Mouse (Mus musculus): ENCODE data around the gene Slc23a2. TPM values are rescaled to one million over a fixed set of nuclear protein-coding genes. Genes with fewer than 3 reads are reported as not detected.

The Slc23a2 gene
- polyA plus RNA-seq, 1 experiment = 3.6 TPM

GRCm38 (mm10) chr2:132098365-132098764 is 46.5 kb downstream of the Slc23a2 start:
- Histone ChIP-seq H3K4me3 (ENCODE audit: control insufficient read depth, low read depth, low read length) (no peak overlapping the region), H3K36me3 (ENCODE audit: control insufficient read depth, insufficient read depth, low read length) (no peaks in the 10 kb centered on the region), H3K4me1 (ENCODE audit: control insufficient read depth, insufficient read depth, low read length) (peaks cover 8% of the 10 kb centered on the region), H3K27ac (ENCODE audit: control insufficient read depth, insufficient read depth, low read depth, low read length) (no peak overlapping the region), H3K27me3 (ENCODE audit: control insufficient read depth, insufficient read depth, low read length) (no peaks in the 10 kb centered on the region)
- no peak for TF ChIP-seq POLR2A (IDR thresholded peaks at IDR 0.05; ENCODE audit: control insufficient read depth, low read depth, low read length)

- H3K27ac ChIP-seq (ENCODE audit: control insufficient read depth, insufficient read depth, low read depth, low read length) = no peak overlapping the region
- H3K4me3 ChIP-seq (ENCODE audit: control insufficient read depth, low read depth, low read length) = no peak overlapping the region
- peaks cover 8% of the 10 kb centered on the region for H3K4me1 ChIP-seq (ENCODE audit: control insufficient read depth, insufficient read depth, low read length)
- H3K36me3 ChIP-seq (ENCODE audit: control insufficient read depth, insufficient read depth, low read length) = no peaks in the 10 kb centered on the region
- no peak for TF ChIP-seq CTCF (IDR thresholded peaks at IDR 0.05; ENCODE audit: control insufficient read depth, insufficient read depth, insufficient replicate concordance, low read depth, low read length)
- no peak for TF ChIP-seq POLR2A (IDR thresholded peaks at IDR 0.05; ENCODE audit: control insufficient read depth, low read depth, low read length)
- H3K27me3 ChIP-seq (ENCODE audit: control insufficient read depth, insufficient read depth, low read length) = no peaks in the 10 kb centered on the region
Measured at GRCm38 (mm10) chr2:132096582-132096981, 48.3 kb downstream of the Slc23a2 start.

- H3K36me3 ChIP-seq (ENCODE audit: control insufficient read depth, insufficient read depth, low read length) = no peaks in the 10 kb centered on the region
- no peak for TF ChIP-seq CTCF (IDR thresholded peaks at IDR 0.05; ENCODE audit: control insufficient read depth, insufficient read depth, insufficient replicate concordance, low read depth, low read length)
- H3K4me3 ChIP-seq (ENCODE audit: control insufficient read depth, low read depth, low read length) = no peak overlapping the region
- peaks cover 8% of the 10 kb centered on the region for H3K4me1 ChIP-seq (ENCODE audit: control insufficient read depth, insufficient read depth, low read length)
- no peak overlapping the region for H3K27ac ChIP-seq (ENCODE audit: control insufficient read depth, insufficient read depth, low read depth, low read length)
- no peaks in the 10 kb centered on the region for H3K27me3 ChIP-seq (ENCODE audit: control insufficient read depth, insufficient read depth, low read length)
Measured at GRCm38 (mm10) chr2:132095821-132096220, 49.1 kb downstream of the Slc23a2 start.

GRCm38 (mm10) chr2:132094441-132095230 is 50.3 kb downstream of the Slc23a2 start:
- no peak overlapping the region for H3K27ac ChIP-seq (ENCODE audit: control insufficient read depth, insufficient read depth, low read depth, low read length)
- peaks cover 8% of the 10 kb centered on the region for H3K4me1 ChIP-seq (ENCODE audit: control insufficient read depth, insufficient read depth, low read length)
- no peak for TF ChIP-seq CTCF (IDR thresholded peaks at IDR 0.05; ENCODE audit: control insufficient read depth, insufficient read depth, insufficient replicate concordance, low read depth, low read length)
- no peak for TF ChIP-seq POLR2A (IDR thresholded peaks at IDR 0.05; ENCODE audit: control insufficient read depth, low read depth, low read length)
- H3K36me3 ChIP-seq (ENCODE audit: control insufficient read depth, insufficient read depth, low read length) = no peaks in the 10 kb centered on the region
- no peak overlapping the region for H3K4me3 ChIP-seq (ENCODE audit: control insufficient read depth, low read depth, low read length)
- no peaks in the 10 kb centered on the region for H3K27me3 ChIP-seq (ENCODE audit: control insufficient read depth, insufficient read depth, low read length)

GRCm38 (mm10) chr2:132093739-132094138 is 51.2 kb downstream of the Slc23a2 start:
- H3K27ac ChIP-seq (ENCODE audit: control insufficient read depth, insufficient read depth, low read depth, low read length) = no peak overlapping the region

GRCm38 (mm10) chr2:132093298-132093697 is 51.6 kb downstream of the Slc23a2 start:
- no peaks in the 10 kb centered on the region for H3K36me3 ChIP-seq (ENCODE audit: control insufficient read depth, insufficient read depth, low read length)

More at GRCm38 (mm10) chr2:132093739-132094138, 51.2 kb downstream of the Slc23a2 start:
- peaks cover 8% of the 10 kb centered on the region for H3K4me1 ChIP-seq (ENCODE audit: control insufficient read depth, insufficient read depth, low read length)
- H3K36me3 ChIP-seq (ENCODE audit: control insufficient read depth, insufficient read depth, low read length) = no peaks in the 10 kb centered on the region
- H3K4me3 ChIP-seq (ENCODE audit: control insufficient read depth, low read depth, low read length) = no peak overlapping the region
- no peaks in the 10 kb centered on the region for H3K27me3 ChIP-seq (ENCODE audit: control insufficient read depth, insufficient read depth, low read length)
- TF ChIP-seq CTCF (IDR thresholded peaks at IDR 0.05; ENCODE audit: control insufficient read depth, insufficient read depth, insufficient replicate concordance, low read depth, low read length) (no peak), POLR2A (IDR thresholded peaks at IDR 0.05; ENCODE audit: control insufficient read depth, low read depth, low read length) (no peak)

GRCm38 (mm10) chr2:132092722-132093121 is 52.2 kb downstream of the Slc23a2 start:
- TF ChIP-seq CTCF (IDR thresholded peaks at IDR 0.05; ENCODE audit: control insufficient read depth, insufficient read depth, insufficient replicate concordance, low read depth, low read length) (no peak), POLR2A (IDR thresholded peaks at IDR 0.05; ENCODE audit: control insufficient read depth, low read depth, low read length) (no peak)
- Histone ChIP-seq H3K4me1 (ENCODE audit: control insufficient read depth, insufficient read depth, low read length) (peaks cover 8% of the 10 kb centered on the region), H3K36me3 (ENCODE audit: control insufficient read depth, insufficient read depth, low read length) (no peaks in the 10 kb centered on the region), H3K27me3 (ENCODE audit: control insufficient read depth, insufficient read depth, low read length) (no peaks in the 10 kb centered on the region), H3K4me3 (ENCODE audit: control insufficient read depth, low read depth, low read length) (no peak overlapping the region), H3K27ac (ENCODE audit: control insufficient read depth, insufficient read depth, low read depth, low read length) (no peak overlapping the region)

More at GRCm38 (mm10) chr2:132093298-132093697, 51.6 kb downstream of the Slc23a2 start:
- no peaks in the 10 kb centered on the region for H3K27me3 ChIP-seq (ENCODE audit: control insufficient read depth, insufficient read depth, low read length)
- peaks cover 8% of the 10 kb centered on the region for H3K4me1 ChIP-seq (ENCODE audit: control insufficient read depth, insufficient read depth, low read length)
- H3K27ac ChIP-seq (ENCODE audit: control insufficient read depth, insufficient read depth, low read depth, low read length) = no peak overlapping the region
- no peak overlapping the region for H3K4me3 ChIP-seq (ENCODE audit: control insufficient read depth, low read depth, low read length)
- TF ChIP-seq POLR2A (IDR thresholded peaks at IDR 0.05; ENCODE audit: control insufficient read depth, low read depth, low read length) (no peak), CTCF (IDR thresholded peaks at IDR 0.05; ENCODE audit: control insufficient read depth, insufficient read depth, insufficient replicate concordance, low read depth, low read length) (no peak)
